Mouse (Mus musculus) forebrain, embryonic 14.5 days (tissue): ENCODE data around the gene Wfdc6a. TPM values are rescaled to one million over a fixed set of nuclear protein-coding genes. Genes with fewer than 3 reads are reported as not detected.

ENCODE experiments used
- ATAC-seq: fragments of 200-750 bp; cut with Nextera tagmentation; 2 replicates; pipeline ENCODE4 v1.8.0; 2017; ENCODE audit warnings: mild to moderate bottlenecking, moderate library complexity
- DNase-seq: peaks from one replicate; pipeline ENCODE4 v3.0.0-alpha.2; 2015; ENCODE audit warnings: low spot score
- H3K27ac ChIP-seq: fragments of 300-500 bp; sonication (generic); 2 replicates; pipeline ENCODE4 v1.5.1; 2014; ENCODE audit warnings: low read depth, mild to moderate bottlenecking, control low read depth, low read length, moderate library complexity
- H3K27me3 ChIP-seq: fragments of 300-500 bp; sonication (generic); replicated peaks from 2 replicates; pipeline ENCODE4 v1.6.1; 2014; ENCODE audit warnings: low read length, control low read depth, mixed read lengths; ENCODE audit not compliant: control insufficient read depth, insufficient read depth
- H3K36me3 ChIP-seq: fragments of 300-500 bp; sonication (generic); 2 replicates; pipeline ENCODE4 v1.6.1; 2014; ENCODE audit warnings: low read length, control low read depth; ENCODE audit not compliant: control insufficient read depth, insufficient read depth
- H3K4me1 ChIP-seq: fragments of 300-500 bp; sonication (generic); 2 replicates; pipeline ENCODE4 v1.6.1; 2014; ENCODE audit warnings: antibody characterized with exemption, low read length, control low read depth; ENCODE audit not compliant: control insufficient read depth, insufficient read depth
- H3K4me2 ChIP-seq: fragments of 300-500 bp; sonication (generic); 2 replicates; pipeline ENCODE4 v1.6.1; 2014; ENCODE audit warnings: mild to moderate bottlenecking, control low read depth, low read length
- H3K4me3 ChIP-seq: fragments of 300-500 bp; sonication (generic); 2 replicates; pipeline ENCODE4 v1.5.1; 2014; ENCODE audit warnings: low read depth, low read length, control low read depth
- H3K9ac ChIP-seq: fragments of 300-500 bp; sonication (generic); 2 replicates; pipeline ENCODE4 v1.6.1; 2014; ENCODE audit warnings: mild to moderate bottlenecking, low read length, control low read depth, moderate library complexity
- H3K9me3 ChIP-seq: fragments of 300-500 bp; sonication (generic); replicated peaks from 2 replicates; pipeline ENCODE4 v1.6.1; 2016; ENCODE audit warnings: low read length, control low read depth, mixed read lengths; ENCODE audit not compliant: control insufficient read depth
- WGBS: fragments of 180-500 bp; shearing (Covaris S2); extraction: QIAGEN DNeasy Blood & Tissue Kit; methylation state at CpG from one replicate; pipeline ENCODE4 v1.1.7; 2014; 5-methylcytosine and 5-hydroxymethylcytosine counted together
- polyA plus RNA-seq: library from polyadenylated mRNA; unstranded; fragments of >200 nt; fragmentation: Nextera tagmentation; extraction: Ambion mirVana; gene quantifications from 2 replicates; pipeline ENCODE4 v1.2.1, GENCODE M21; 2014

Wfdc6a gene
- polyA plus RNA-seq, 1 experiment from 2014 or later = not detected

DNA sequence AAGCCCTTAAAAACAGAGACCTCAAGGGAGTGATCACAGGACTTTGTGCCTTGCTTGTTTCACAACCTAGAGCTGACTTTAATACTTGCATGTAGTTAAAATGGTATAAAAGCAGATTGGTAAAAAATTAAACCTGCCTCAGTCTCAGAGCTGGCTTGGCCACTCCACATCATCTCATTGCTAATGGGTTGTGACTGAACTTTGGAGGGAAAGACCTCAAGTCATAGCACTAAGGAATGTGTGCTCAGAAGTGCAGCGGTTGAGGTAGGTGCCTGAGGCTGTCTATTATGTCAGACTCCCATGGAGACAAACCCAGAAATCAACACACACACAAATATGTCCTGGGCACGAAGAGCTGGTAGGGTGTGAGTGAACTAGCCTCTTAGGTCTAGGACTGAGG is 41.5 kb downstream of the Wfdc6a start:
- Histone ChIP-seq H3K27me3 (no peaks in the 10 kb centered on the region), H3K4me2 (no peak overlapping the region), H3K4me3 (no peak overlapping the region), H3K27ac (no peak overlapping the region), H3K9me3 (no peaks in the 10 kb centered on the region), H3K9ac (no peak overlapping the region), H3K36me3 (no peaks in the 10 kb centered on the region), H3K4me1 (no peaks in the 10 kb centered on the region)
- ATAC-seq (no peak), DNase-seq (no peak)
- 73% methylated on average over 2 of the region's 2 CpGs for WGBS

DNA sequence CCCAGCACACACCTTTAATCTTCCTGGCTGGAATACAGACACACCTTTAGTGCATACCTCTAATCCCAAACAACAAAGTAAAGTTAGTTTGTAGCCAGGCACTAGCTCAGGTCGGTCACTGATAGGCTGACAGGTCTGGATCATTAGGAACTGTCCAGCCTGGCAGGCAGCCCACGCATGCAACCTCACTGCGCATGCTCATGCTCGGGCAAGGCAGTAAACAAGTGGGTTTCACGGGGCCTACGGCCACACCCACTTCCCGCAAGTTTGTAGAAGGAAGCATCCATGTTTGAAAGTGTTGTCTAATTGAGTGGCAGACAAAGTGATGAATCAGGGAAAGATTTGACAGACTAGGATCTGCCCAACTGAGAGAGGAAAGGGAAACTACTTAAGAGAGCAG is 42.6 kb downstream of the Wfdc6a start:
- ATAC-seq = no peak
- no peaks in the 10 kb centered on the region for H3K4me1 ChIP-seq
- H3K9me3 ChIP-seq = no peaks in the 10 kb centered on the region
- 84% methylated on average over 7 of the region's 7 CpGs for WGBS
- H3K4me2 ChIP-seq = no peak overlapping the region
- H3K4me3 ChIP-seq = no peak overlapping the region
- H3K27ac ChIP-seq = no peak overlapping the region
- H3K27me3 ChIP-seq = no peaks in the 10 kb centered on the region
- no peak for DNase-seq
- no peak overlapping the region for H3K9ac ChIP-seq
- H3K36me3 ChIP-seq = no peaks in the 10 kb centered on the region

DNA sequence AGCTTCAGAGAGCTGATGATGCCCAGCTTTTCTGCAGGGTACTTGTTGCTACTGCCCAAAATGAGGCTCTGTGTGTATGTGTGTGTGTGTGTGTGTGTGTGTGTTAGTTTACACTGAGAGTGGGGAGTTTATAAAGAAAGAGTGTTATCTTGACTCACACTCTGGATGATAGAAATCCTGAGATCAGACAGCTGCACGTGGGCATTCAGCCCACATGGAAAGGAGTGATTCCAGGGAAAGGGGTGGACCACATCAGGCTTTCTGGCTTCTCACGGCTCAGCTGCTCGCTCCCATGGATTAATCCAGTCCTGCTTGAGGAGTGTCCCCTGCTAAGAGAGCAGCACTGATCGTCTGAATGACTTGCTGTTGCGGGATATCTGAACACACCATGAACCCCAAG is 43.1 kb downstream of the Wfdc6a start:
- no peak overlapping the region for H3K4me3 ChIP-seq
- H3K9ac ChIP-seq = no peak overlapping the region
- H3K27ac ChIP-seq = no peak overlapping the region
- no peaks in the 10 kb centered on the region for H3K4me1 ChIP-seq
- no peaks in the 10 kb centered on the region for H3K27me3 ChIP-seq
- no peak for ATAC-seq
- WGBS = 67% methylated on average over 5 of the region's 5 CpGs
- H3K9me3 ChIP-seq = no peaks in the 10 kb centered on the region
- DNase-seq = no peak
- no peaks in the 10 kb centered on the region for H3K36me3 ChIP-seq
- no peak overlapping the region for H3K4me2 ChIP-seq

DNA sequence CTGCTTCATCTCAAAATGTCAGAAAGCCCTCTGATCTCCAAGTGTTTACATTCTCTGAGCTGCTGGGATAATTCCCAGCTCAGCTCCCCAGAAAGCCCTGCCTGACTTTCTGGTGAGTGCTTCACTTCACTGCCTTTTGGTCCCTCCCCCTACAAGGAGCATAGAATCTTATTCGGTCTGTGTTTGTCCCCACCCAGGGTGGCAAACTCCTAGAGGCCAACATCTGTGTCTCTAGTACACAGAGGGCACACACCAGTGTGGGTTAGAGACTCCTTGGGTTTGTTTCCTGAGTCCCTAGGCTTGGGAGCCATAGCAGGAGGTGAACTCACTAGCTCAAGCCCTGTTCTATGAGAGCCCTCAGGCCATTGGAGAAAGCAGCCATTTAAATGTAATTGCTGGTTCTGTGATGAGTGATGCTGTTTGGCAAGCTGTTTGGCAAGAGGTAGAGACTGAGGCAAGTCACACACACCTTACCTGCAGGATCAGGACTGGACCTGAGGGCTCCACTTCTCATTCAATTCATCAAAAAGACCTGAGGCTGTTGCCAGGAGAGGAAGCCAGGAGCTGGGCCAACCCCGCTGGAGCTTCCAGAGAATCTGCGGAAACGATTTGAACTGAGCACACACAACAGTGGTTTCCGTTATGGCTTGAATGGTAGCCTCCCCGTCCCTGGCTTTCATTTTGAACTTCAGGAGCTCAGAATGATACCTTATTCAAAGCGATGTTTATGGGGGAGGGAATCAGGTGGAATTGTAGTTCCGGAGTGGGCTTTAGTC is 44.4 kb downstream of the Wfdc6a start:
- 35% methylated on average over 8 of the region's 8 CpGs for WGBS
- Histone ChIP-seq H3K9ac (no peak overlapping the region), H3K27me3 (no peaks in the 10 kb centered on the region), H3K4me1 (no peaks in the 10 kb centered on the region), H3K4me2 (no peak overlapping the region), H3K27ac (no peak overlapping the region), H3K9me3 (no peaks in the 10 kb centered on the region), H3K4me3 (no peak overlapping the region), H3K36me3 (no peaks in the 10 kb centered on the region)
- no peak for DNase-seq
- ATAC-seq = no peak

DNA sequence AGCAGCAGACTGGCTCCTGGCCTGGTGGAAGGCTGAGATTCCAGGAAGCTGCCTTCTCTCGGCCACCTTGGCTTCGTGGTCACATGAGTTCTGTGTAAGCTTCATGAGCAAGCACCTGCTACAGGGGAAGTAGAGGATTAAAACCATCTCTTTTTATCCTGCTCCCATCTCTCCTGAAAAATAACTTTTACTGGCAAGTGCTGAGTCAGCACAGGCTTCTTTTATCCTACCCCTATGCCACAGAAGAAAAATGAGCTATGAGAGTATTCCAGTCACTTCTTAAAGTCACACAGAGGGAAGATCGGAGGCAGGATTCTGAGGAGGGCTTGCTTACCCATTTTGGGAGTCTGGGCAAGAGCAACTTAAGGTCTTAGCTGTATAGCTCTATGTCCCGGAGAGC is 48.2 kb downstream of the Wfdc6a start:
- no peak overlapping the region for H3K4me3 ChIP-seq
- no peak overlapping the region for H3K27ac ChIP-seq
- H3K4me1 ChIP-seq = no peaks in the 10 kb centered on the region
- no peaks in the 10 kb centered on the region for H3K9me3 ChIP-seq
- no peaks in the 10 kb centered on the region for H3K27me3 ChIP-seq
- ATAC-seq (no peak), DNase-seq (no peak)
- no peak overlapping the region for H3K9ac ChIP-seq
- H3K4me2 ChIP-seq = no peak overlapping the region
- H3K36me3 ChIP-seq = no peaks in the 10 kb centered on the region
- 80% methylated on average over 4 of the region's 4 CpGs for WGBS

DNA sequence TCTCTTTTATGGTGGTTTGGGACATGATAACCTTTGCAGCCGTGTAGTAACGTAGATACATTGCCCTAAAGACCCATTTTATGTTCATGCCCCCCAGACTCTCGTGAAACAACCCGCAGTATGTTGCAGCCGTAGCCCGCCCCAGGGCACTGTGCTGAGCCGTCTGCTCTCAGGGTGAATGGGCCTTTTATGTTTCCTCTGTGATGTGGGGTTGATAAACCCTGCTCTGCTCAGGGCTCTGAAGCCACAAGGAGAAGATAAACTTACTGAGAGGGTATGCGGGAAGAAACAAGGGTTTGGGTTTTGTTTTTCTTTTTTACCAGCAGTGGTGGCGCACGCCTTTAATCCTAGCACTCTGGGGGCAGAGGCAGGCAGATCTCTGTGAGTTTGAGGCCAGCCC is 50.9 kb downstream of the Wfdc6a start:
- no peak overlapping the region for H3K27ac ChIP-seq
- H3K4me2 ChIP-seq = no peak overlapping the region
- H3K36me3 ChIP-seq = no peaks in the 10 kb centered on the region
- H3K27me3 ChIP-seq = no peaks in the 10 kb centered on the region
- DNase-seq (no peak), ATAC-seq (no peak)
- H3K9me3 ChIP-seq = no peaks in the 10 kb centered on the region
- H3K4me3 ChIP-seq = no peak overlapping the region
- H3K4me1 ChIP-seq = no peaks in the 10 kb centered on the region
- 75% methylated on average over 10 of the region's 10 CpGs for WGBS
- H3K9ac ChIP-seq = no peak overlapping the region

GRCm38 (mm10) chr2:164531169-164531568 is 54.1 kb downstream of the Wfdc6a start:
- Histone ChIP-seq H3K4me1 (no peaks in the 10 kb centered on the region), H3K9ac (no peak overlapping the region), H3K27me3 (no peaks in the 10 kb centered on the region), H3K36me3 (no peaks in the 10 kb centered on the region), H3K9me3 (0 out of 2 replicates have a peak, but pooled peaks cover 2% of the 10 kb centered on the region), H3K27ac (no peak overlapping the region), H3K4me2 (no peak overlapping the region), H3K4me3 (no peak overlapping the region)
- WGBS = 7% methylated on average over 3 of the region's 3 CpGs
- ATAC-seq (no peak), DNase-seq (peak; percentile 80)

Other genes starting within 250 kb of the Wfdc6a start
- not detected in 2 replicates for gene Slpi, start 196.4 kb downstream of the Wfdc6a start, polyA plus RNA-seq
- gene Rbpjl, start 182.3 kb downstream of the Wfdc6a start, polyA plus RNA-seq = 0.06 TPM in 1 of 2 replicates, not detected in the other
- gene Matn4, start 180.3 kb downstream of the Wfdc6a start, polyA plus RNA-seq = 0.08 and 0.10 TPM in 2 replicates
- gene Sdc4, start 141.6 kb downstream of the Wfdc6a start, polyA plus RNA-seq = 3.9 and 4.2 TPM in 2 replicates
- gene Sys1, start 128.5 kb downstream of the Wfdc6a start, polyA plus RNA-seq = 76.3 and 86.6 TPM in 2 replicates
- 6.2 and 8.9 TPM in 2 replicates for gene Gm20458, start 124.5 kb downstream of the Wfdc6a start, polyA plus RNA-seq
- not detected in 2 replicates for gene Trp53tg5, start 111.7 kb downstream of the Wfdc6a start, polyA plus RNA-seq
- gene Dbndd2, start 99.3 kb downstream of the Wfdc6a start, polyA plus RNA-seq = 3.5 and 4.9 TPM in 2 replicates
- gene Pigt, start 87.9 kb downstream of the Wfdc6a start, polyA plus RNA-seq = 66.8 and 72.2 TPM in 2 replicates
- gene Wfdc2, start 23.0 kb downstream of the Wfdc6a start, polyA plus RNA-seq = 5.2 and 5.8 TPM in 2 replicates
- gene Spint3, start 12.0 kb downstream of the Wfdc6a start, polyA plus RNA-seq = not detected in 2 replicates
- gene Eppin, start 8.1 kb upstream of the Wfdc6a start, polyA plus RNA-seq = not detected in 2 replicates
- gene Wfdc6b, start 28.1 kb upstream of the Wfdc6a start, polyA plus RNA-seq = not detected in 2 replicates
- gene Wfdc8, start 28.2 kb upstream of the Wfdc6a start, polyA plus RNA-seq = not detected in 2 replicates
- gene Wfdc16, start 53.3 kb upstream of the Wfdc6a start, polyA plus RNA-seq = not detected in 2 replicates
- gene Wfdc10, start 70.6 kb upstream of the Wfdc6a start, polyA plus RNA-seq = not detected in 2 replicates
- gene Wfdc9, start 71.1 kb upstream of the Wfdc6a start, polyA plus RNA-seq = not detected in 2 replicates
- gene Wfdc11, start 88.6 kb upstream of the Wfdc6a start, polyA plus RNA-seq = not detected in 2 replicates
- not detected in 2 replicates for gene Wfdc13, start 99.7 kb upstream of the Wfdc6a start, polyA plus RNA-seq
- not detected in 2 replicates for gene Spint4, start 113.1 kb upstream of the Wfdc6a start, polyA plus RNA-seq
- gene Spint5, start 129.9 kb upstream of the Wfdc6a start, polyA plus RNA-seq = not detected in 2 replicates
- gene Wfdc3, start 160.5 kb upstream of the Wfdc6a start, polyA plus RNA-seq = 0.35 and 0.77 TPM in 2 replicates
- gene Dnttip1, start 160.5 kb upstream of the Wfdc6a start, polyA plus RNA-seq = 62.2 and 64.9 TPM in 2 replicates
- gene Ube2c, start 184.5 kb upstream of the Wfdc6a start, polyA plus RNA-seq = 162 and 198 TPM in 2 replicates
- not detected in 2 replicates for gene Tnnc2, start 194.5 kb upstream of the Wfdc6a start, polyA plus RNA-seq
- 20.4 and 22.8 TPM in 2 replicates for gene Snx21, start 200.4 kb upstream of the Wfdc6a start, polyA plus RNA-seq
- gene Acot8, start 219.4 kb upstream of the Wfdc6a start, polyA plus RNA-seq = 12.0 and 14.3 TPM in 2 replicates
- gene Zswim3, start 219.7 kb upstream of the Wfdc6a start, polyA plus RNA-seq = 13.0 and 15.0 TPM in 2 replicates
- gene Zswim1, start 237.2 kb upstream of the Wfdc6a start, polyA plus RNA-seq = 19.5 and 23.5 TPM in 2 replicates
- 0.30 TPM in 1 of 2 replicates, not detected in the other for gene Spata25, start 243.1 kb upstream of the Wfdc6a start, polyA plus RNA-seq
- gene Ctsa, start 247.4 kb upstream of the Wfdc6a start, polyA plus RNA-seq = 79.5 and 84.4 TPM in 2 replicates
- 3.9 and 5.8 TPM in 2 replicates for gene Neurl2, start 248.0 kb upstream of the Wfdc6a start, polyA plus RNA-seq